Mouse (Mus musculus) layer of hippocampus, postnatal 10 days (tissue): ENCODE data around the gene Yipf3. TPM values are rescaled to one million over a fixed set of nuclear protein-coding genes. Genes with fewer than 3 reads are reported as not detected.

ENCODE experiments used
- DNase-seq, 2 experiments: peaks; one replicate each; pipeline ENCODE4 v3.0.0; 2021; ENCODE audit warnings: low spot score in 2 of 2
- long read RNA-seq: library from polyadenylated mRNA; stranded (forward); transcript quantifications from one replicate; pipeline ENCODE4 v2.0.0, GENCODE M21; 2023
- total RNA-seq, 2 experiments: library from RNA; stranded (reverse); gene quantifications; 2 replicates each; pipeline ENCODE4 v1.2.3; 2021

The Yipf3 gene
- 10 to 100 TPM; 68.7 to 70.3 TPM for total RNA-seq
- long read RNA-seq, transcript Yipf3-201 (9 exons, 2,035 nt): major isoform, 56 of 77 reads
- long read RNA-seq, partial matches to known transcripts: 9 of 77 reads
- long read RNA-seq, other reads (novel, unspliced or antisense): 10 of 77 reads

- DNase-seq: peak; percentile 94 to 96
Observed at GRCm38 (mm10) chr17:46247512-46248188, at the start of gene Yipf3, which contains the start of gene Polr1c. Gene Yipf3, plus strand, starts transcription at chr17:46248080. Gene Polr1c, minus strand, starts transcription at chr17:46248054.

GRCm38 (mm10) chr17:46201151-46201550, 46.7 kb upstream of the Yipf3 start:
- DNase-seq: no peak

- peak; percentile 88 to 93 for DNase-seq
Observed at GRCm38 (mm10) chr17:46202421-46203071, 45.3 kb upstream of the Yipf3 start, which contains the start of the genes Polh and Xpo5. Gene Polh, minus strand, starts transcription at chr17:46202645. Gene Xpo5, plus strand, starts transcription at chr17:46202782.

- no peak for DNase-seq
Observed at GRCm38 (mm10) chr17:46203078-46203477, 44.8 kb upstream of the Yipf3 start.

- DNase-seq: no peak
Observed at GRCm38 (mm10) chr17:46206676-46207075, 41.2 kb upstream of the Yipf3 start.

- no peak for DNase-seq
Observed at GRCm38 (mm10) chr17:46210550-46210949, 37.3 kb upstream of the Yipf3 start.

GRCm38 (mm10) chr17:46221601-46222000, 26.3 kb upstream of the Yipf3 start:
- DNase-seq: no peak

- DNase-seq: no peak
Observed at GRCm38 (mm10) chr17:46227576-46227975, 20.3 kb upstream of the Yipf3 start.

- DNase-seq: no peak
Observed at GRCm38 (mm10) chr17:46236067-46236466, 11.8 kb upstream of the Yipf3 start.

GRCm38 (mm10) chr17:46237079-46237478, 10.8 kb upstream of the Yipf3 start:
- DNase-seq: no peak

- DNase-seq: no peak
Observed at GRCm38 (mm10) chr17:46237480-46237879, 10.4 kb upstream of the Yipf3 start.

- no peak for DNase-seq
Observed at GRCm38 (mm10) chr17:46239516-46240114, 8.3 kb upstream of the Yipf3 start.

- DNase-seq: no peak
Observed at GRCm38 (mm10) chr17:46241471-46241870, 6.4 kb upstream of the Yipf3 start.

GRCm38 (mm10) chr17:46242274-46242673, 5.6 kb upstream of the Yipf3 start:
- no peak for DNase-seq

GRCm38 (mm10) chr17:46242993-46243392, 4.9 kb upstream of the Yipf3 start:
- no peak for DNase-seq

GRCm38 (mm10) chr17:46243624-46244023, 4.3 kb upstream of the Yipf3 start:
- DNase-seq: no peak

GRCm38 (mm10) chr17:46244579-46244978, 3.3 kb upstream of the Yipf3 start:
- DNase-seq: no peak

- no peak for DNase-seq
Observed at GRCm38 (mm10) chr17:46248189-46248522, 276 bp downstream of the Yipf3 start.

- no peak for DNase-seq
Observed at GRCm38 (mm10) chr17:46251174-46251573, 3.3 kb downstream of the Yipf3 start.

GRCm38 (mm10) chr17:46252571-46253451, 4.9 kb downstream of the Yipf3 start:
- DNase-seq: peak; percentile 51 to 65

- DNase-seq: peak; percentile 93 to 95
Observed at GRCm38 (mm10) chr17:46253452-46254084, 5.7 kb downstream of the Yipf3 start, which contains the start of gene Lrrc73. Gene Lrrc73, plus strand, starts transcription at chr17:46253531.
